Mouse (Mus musculus) kidney, embryonic 16.5 days (tissue): ENCODE data around the gene Espn. TPM values are rescaled to one million over a fixed set of nuclear protein-coding genes. Genes with fewer than 3 reads are reported as not detected.
A peak's percentile ranks its signal among the peaks of the same experiment; 100 is the strongest.

Experiments used
- ATAC-seq: fragments of 200-750 bp; cut with Nextera tagmentation; 2 replicates; pipeline ENCODE4 v1.8.0; 2017; ENCODE audit warnings: moderate TSS enrichment; ENCODE audit not compliant: low FRiP score, low TSS enrichment
- H3K27ac ChIP-seq: fragments of 300-500 bp; sonication (generic); 2 replicates; pipeline ENCODE4 v1.5.1; 2014; ENCODE audit warnings: low read length
- H3K27me3 ChIP-seq: fragments of 300-500 bp; sonication (generic); 2 replicates; pipeline ENCODE4 v1.6.1; 2014; ENCODE audit warnings: low read length, control low read depth, mixed read lengths; ENCODE audit not compliant: insufficient read depth
- H3K36me3 ChIP-seq: fragments of 300-500 bp; sonication (generic); 2 replicates; pipeline ENCODE4 v1.6.1; 2014; ENCODE audit warnings: low read length, control low read depth, mixed read lengths; ENCODE audit not compliant: insufficient read depth
- H3K4me1 ChIP-seq: fragments of 300-500 bp; sonication (generic); 2 replicates; pipeline ENCODE4 v1.6.1; 2014; ENCODE audit warnings: low read length, control low read depth, mixed read lengths; ENCODE audit not compliant: insufficient read depth
- H3K4me2 ChIP-seq: fragments of 300-500 bp; sonication (generic); replicated peaks from 2 replicates; pipeline ENCODE4 v1.6.1; 2014; ENCODE audit warnings: low read depth, low read length
- H3K4me3 ChIP-seq: fragments of 300-500 bp; sonication (generic); 2 replicates; pipeline ENCODE4 v1.5.1; 2014; ENCODE audit warnings: mild to moderate bottlenecking, low read length
- H3K9ac ChIP-seq: fragments of 300-500 bp; sonication (generic); replicated peaks from 2 replicates; pipeline ENCODE4 v1.6.1; 2014; ENCODE audit warnings: low read length
- H3K9me3 ChIP-seq: fragments of 300-500 bp; sonication (generic); 2 replicates; pipeline ENCODE4 v1.6.1; 2016; ENCODE audit warnings: low read length, control low read depth
- WGBS: fragments of 180-500 bp; shearing (Covaris S2); extraction: QIAGEN DNeasy Blood & Tissue Kit; methylation state at CpG from one replicate; pipeline ENCODE4 v1.1.7; 2014; 5-methylcytosine and 5-hydroxymethylcytosine counted together
- polyA plus RNA-seq: library from polyadenylated mRNA; unstranded; fragments of >200 nt; fragmentation: Nextera tagmentation; extraction: Ambion mirVana; gene quantifications from 2 replicates; pipeline ENCODE4 v1.2.1, GENCODE M21; 2015

Espn gene
- polyA plus RNA-seq, 1 experiment from 2014 or later, result 22.2 TPM

DNA sequence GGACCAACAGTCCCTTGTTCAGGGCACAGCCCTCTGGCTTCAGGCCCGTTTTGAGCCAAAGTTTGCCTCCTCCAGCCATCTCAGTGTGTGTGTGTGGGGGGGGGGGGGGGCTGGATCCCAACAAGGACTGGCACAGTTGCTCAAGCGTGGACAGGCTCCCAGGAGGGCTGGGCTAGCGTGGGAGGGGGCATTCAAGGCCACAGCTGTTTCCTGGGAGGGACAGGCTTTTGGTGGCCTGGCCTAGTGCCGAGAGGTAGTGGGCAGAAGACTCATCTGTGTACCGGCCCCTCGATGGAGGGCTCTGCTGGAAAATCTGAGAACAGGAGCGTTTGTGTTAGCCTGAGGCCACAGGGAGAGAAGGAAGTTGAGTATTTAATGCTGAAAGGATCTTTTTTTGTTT is 72.2 kb downstream of the Espn start:
- Histone ChIP-seq H3K9ac (no peak overlapping the region), H3K4me3 (no peak overlapping the region), H3K27me3 (no peaks in the 10 kb centered on the region), H3K9me3 (no peaks in the 10 kb centered on the region), H3K4me2 (no peak overlapping the region), H3K4me1 (peaks cover 13% of the 10 kb centered on the region), H3K36me3 (no peaks in the 10 kb centered on the region), H3K27ac (no peak overlapping the region)
- 40% methylated on average over 7 of the region's 7 CpGs for WGBS
- peak; percentile 49 for ATAC-seq

DNA sequence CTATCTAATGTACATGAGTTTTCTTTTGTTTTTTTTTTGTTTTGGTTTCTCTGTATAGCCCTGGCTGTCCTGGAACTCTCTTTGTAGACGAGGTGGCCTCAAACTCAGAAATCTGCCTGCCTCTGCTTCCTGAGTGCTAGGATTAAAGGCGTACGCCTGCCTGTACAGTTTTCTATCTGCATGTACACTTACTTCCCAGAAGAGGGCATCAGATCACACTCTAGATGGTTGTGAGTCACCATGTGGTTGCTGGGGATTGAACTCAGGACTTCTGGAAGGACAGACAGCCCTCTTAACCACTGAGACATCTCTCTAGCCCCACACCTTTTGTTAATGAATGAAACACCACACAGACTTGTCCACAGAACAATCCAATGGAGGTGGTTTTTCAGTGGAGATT is 72.9 kb downstream of the Espn start:
- Histone ChIP-seq H3K9ac (no peak overlapping the region), H3K4me2 (no peak overlapping the region), H3K27ac (no peak overlapping the region), H3K4me3 (no peak overlapping the region), H3K9me3 (no peaks in the 10 kb centered on the region), H3K36me3 (no peaks in the 10 kb centered on the region), H3K4me1 (peaks cover 13% of the 10 kb centered on the region), H3K27me3 (no peaks in the 10 kb centered on the region)
- WGBS, result 96% methylated on average over 3 of the region's 3 CpGs
- no peak for ATAC-seq

DNA sequence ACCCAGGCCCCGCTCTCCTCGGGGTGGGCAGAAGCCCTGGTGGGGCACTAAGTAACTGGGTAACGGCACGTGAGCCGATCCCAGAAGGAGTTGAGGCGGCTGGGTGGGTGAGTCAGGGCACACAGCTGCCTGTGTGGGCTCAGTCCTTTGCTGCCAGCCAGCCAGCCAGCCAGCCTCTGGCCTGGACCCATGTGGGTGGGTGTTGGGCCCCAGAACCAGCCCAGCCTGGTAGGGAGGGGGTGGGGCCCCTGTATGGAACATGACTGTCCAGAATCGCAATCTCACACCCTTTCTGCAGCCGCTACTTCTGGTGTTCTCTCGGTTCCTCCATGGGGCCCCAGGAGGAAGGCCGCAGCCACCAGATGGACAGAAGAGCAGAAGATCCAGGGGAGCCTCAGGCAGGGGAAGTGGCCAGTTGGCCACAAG is 74.1 kb downstream of the Espn start:
- H3K27ac ChIP-seq, result no peak overlapping the region
- H3K9me3 ChIP-seq, result no peaks in the 10 kb centered on the region
- no peak for ATAC-seq
- peaks cover 13% of the 10 kb centered on the region for H3K4me1 ChIP-seq
- no peak overlapping the region for H3K4me2 ChIP-seq
- H3K36me3 ChIP-seq, result no peaks in the 10 kb centered on the region
- no peaks in the 10 kb centered on the region for H3K27me3 ChIP-seq
- H3K4me3 ChIP-seq, result no peak overlapping the region
- H3K9ac ChIP-seq, result no peak overlapping the region
- 83% methylated on average over 10 of the region's 10 CpGs for WGBS

DNA sequence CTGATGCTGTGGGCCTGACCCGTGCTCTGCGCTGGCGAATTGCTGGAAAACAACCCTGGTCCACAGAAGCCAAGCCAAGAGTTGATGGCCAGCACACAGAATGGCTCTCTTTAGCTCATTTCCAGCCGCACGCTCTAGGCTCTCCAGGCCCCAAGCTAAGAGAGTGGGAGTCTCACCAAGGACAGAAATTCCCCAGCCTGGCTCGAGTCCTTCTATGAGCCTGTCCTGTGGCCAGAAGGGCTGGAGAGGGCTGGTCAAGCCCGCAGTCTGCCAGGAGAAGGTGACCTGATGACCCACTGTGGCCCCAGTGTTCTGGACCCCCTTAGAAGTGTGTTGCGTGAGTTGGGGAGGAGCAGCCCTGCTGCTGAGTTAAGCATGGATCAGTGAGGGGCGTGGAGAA is 75.0 kb downstream of the Espn start:
- Histone ChIP-seq H3K9me3 (no peaks in the 10 kb centered on the region), H3K4me2 (no peak overlapping the region), H3K9ac (no peak overlapping the region), H3K36me3 (no peaks in the 10 kb centered on the region), H3K27me3 (no peaks in the 10 kb centered on the region), H3K4me3 (no peak overlapping the region), H3K4me1 (peaks cover 19% of the 10 kb centered on the region), H3K27ac (no peak overlapping the region)
- 87% methylated on average over 9 of the region's 9 CpGs for WGBS
- ATAC-seq, result no peak

DNA sequence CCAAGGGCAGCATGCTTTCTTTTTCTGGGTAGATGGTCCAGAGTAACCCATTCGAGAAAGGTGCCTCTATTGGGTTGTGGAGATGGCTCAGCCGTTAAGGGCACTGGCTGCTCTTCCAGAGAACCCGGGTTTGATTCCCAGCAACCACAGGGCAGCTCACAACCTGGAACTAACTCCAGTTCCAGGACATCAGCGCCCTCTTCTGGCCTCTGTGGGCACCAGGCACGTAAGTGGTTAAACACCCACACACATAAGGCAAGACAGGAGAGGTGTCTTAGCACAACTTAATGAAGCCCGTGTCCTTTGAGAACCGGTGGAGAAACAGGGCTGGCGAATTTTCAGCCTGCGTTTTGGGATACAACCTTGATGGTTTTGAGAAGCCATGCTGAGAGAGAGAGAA is 77.6 kb downstream of the Espn start:
- Histone ChIP-seq H3K4me2 (no peak overlapping the region), H3K27ac (no peak overlapping the region)
- WGBS, result 84% methylated on average over 9 of the region's 9 CpGs

GRCm38 (mm10) chr4:152073715-152074114 is 78.5 kb downstream of the Espn start:
- WGBS, result 63% methylated on average over 6 of the region's 6 CpGs
- H3K9me3 ChIP-seq, result no peaks in the 10 kb centered on the region
- H3K4me3 ChIP-seq, result no peak overlapping the region
- no peak overlapping the region for H3K9ac ChIP-seq
- H3K27me3 ChIP-seq, result no peaks in the 10 kb centered on the region
- H3K4me1 ChIP-seq, result peaks cover 20% of the 10 kb centered on the region
- H3K27ac ChIP-seq, result no peak overlapping the region
- no peaks in the 10 kb centered on the region for H3K36me3 ChIP-seq
- H3K4me2 ChIP-seq, result no peak overlapping the region
- no peak for ATAC-seq

More for the DNA sequence above, 77.6 kb downstream of the Espn start:
- H3K9me3 ChIP-seq, result no peaks in the 10 kb centered on the region
- no peak for ATAC-seq
- no peaks in the 10 kb centered on the region for H3K36me3 ChIP-seq
- H3K27me3 ChIP-seq, result no peaks in the 10 kb centered on the region
- no peak overlapping the region for H3K4me3 ChIP-seq
- no peak overlapping the region for H3K9ac ChIP-seq
- H3K4me1 ChIP-seq, result peaks cover 20% of the 10 kb centered on the region

DNA sequence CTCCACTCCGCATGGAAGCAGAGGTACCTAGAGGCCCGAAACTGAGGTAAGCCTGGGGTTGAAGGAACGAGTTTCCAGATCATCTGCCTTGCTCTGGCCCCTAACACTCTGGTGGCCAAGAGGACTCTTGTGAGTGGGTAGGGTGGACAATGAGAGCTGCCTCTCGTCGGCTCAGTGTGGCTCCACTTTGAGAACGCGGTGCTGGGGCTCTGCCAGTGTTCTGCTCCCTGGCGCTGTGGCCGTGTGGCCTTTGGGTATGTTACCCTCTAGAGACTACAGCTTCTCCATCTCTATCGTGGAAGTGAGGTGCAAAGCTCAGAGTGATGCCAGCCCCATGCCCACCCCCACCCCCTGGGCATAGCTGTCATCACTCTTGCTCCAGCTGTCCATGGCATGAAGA is 79.5 kb downstream of the Espn start:
- Histone ChIP-seq H3K9ac (no peak overlapping the region), H3K4me1 (peaks cover 20% of the 10 kb centered on the region), H3K27ac (no peak overlapping the region), H3K4me3 (no peak overlapping the region), H3K36me3 (no peaks in the 10 kb centered on the region), H3K9me3 (no peaks in the 10 kb centered on the region), H3K4me2 (no peak overlapping the region), H3K27me3 (no peaks in the 10 kb centered on the region)
- WGBS, result 73% methylated on average over 10 of the region's 10 CpGs
- ATAC-seq, result no peak

DNA sequence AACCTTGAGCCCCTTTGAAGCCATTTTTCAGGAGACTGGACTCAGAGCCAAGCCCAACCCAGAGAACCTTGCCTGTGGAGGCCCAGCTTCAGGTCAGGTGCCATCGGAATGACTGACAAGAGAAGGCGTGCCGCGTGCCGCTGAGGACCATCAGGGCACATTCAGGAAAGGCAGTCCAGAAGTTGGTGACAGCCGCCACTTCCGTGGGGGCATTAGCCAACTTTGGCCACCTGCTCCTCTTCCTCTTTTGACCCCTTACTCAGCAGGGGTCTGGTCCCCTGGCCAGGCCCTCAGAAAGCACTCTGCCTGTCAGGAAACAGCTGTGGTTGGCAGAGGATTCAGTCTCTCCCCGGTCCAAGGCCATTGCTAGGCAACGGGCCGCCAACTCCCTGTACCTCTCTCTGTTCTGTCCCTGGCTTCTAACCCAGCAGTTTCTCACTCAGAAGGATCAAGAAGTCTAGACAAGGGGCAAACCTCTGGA is 80.0 kb downstream of the Espn start, which contains the start of gene Plekhg5:
Plekhg5 (plus strand) TSS at position 378 of the 481 bp plus-strand sequence.
- H3K9ac ChIP-seq, result no peak within 1 kb of the TSS
- peaks cover 20% of the 10 kb centered on the region for H3K4me1 ChIP-seq
- ATAC-seq, result no peak
- H3K9me3 ChIP-seq, result no peaks in the 10 kb centered on the region
- H3K4me3 ChIP-seq, result no peak within 1 kb of the TSS
- no peaks in the 10 kb centered on the region for H3K36me3 ChIP-seq
- no peak within 1 kb of the TSS for H3K4me2 ChIP-seq
- WGBS, result 62% methylated on average over 10 of the region's 10 CpGs
- no peak within 1 kb of the TSS for H3K27ac ChIP-seq
- H3K27me3 ChIP-seq, result no peaks in the 10 kb centered on the region

DNA sequence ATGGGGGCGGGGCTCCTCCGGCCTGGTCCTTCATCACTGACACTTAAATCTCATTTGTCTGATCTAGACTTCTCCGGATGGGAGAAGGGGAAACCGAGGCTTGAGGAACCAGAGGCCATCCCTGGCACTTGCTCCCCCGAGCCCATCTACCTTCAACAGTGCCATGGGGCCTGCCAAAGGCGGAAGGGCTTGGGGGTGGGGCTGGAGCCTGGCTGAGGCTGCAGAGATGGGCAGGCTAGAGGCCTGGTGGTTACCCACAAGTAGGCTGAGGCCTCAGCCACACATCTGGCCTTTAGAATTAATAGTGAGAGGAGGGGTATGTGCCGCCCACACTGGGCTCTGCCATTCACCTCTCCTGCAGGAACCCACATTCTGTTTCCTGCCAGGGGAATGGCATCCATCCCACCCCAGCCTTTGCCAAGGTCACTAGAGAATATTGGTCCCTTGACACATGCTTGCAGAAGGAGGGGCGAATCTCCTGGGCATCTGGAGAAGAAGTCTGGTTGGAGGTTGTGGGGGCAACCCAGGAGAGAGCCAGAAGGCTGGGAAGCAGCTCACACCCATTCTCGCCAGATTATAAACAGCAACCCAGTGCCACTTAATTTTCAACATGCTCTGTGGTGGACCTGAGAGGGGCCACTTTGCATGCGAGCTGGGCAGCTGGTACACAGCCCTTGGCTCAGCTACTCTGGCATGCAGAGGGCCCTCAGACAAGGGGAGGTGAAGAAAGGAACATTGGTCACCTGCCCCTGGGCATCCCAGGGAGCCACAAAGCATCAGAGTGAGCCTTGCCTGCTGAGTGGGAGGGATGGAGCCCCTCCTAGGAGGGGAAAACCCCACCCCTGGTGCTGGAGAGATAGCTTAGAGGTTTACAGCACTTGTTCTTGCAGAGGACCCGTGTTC is 81.4 kb downstream of the Espn start:
- H3K9me3 ChIP-seq, result no peaks in the 10 kb centered on the region
- WGBS, result 79% methylated on average over 11 of the region's 11 CpGs
- ATAC-seq, result no peak

More for the DNA sequence above, 81.4 kb downstream of the Espn start:
- Histone ChIP-seq H3K4me3 (no peak overlapping the region), H3K27me3 (no peaks in the 10 kb centered on the region), H3K27ac (no peak overlapping the region), H3K9ac (no peak overlapping the region), H3K4me2 (no peak overlapping the region), H3K4me1 (peaks cover 13% of the 10 kb centered on the region), H3K36me3 (no peaks in the 10 kb centered on the region)
